Mouse (Mus musculus) limb, embryonic 14.5 days (tissue): ENCODE data around the gene H3f3b. TPM values are rescaled to one million over a fixed set of nuclear protein-coding genes. Genes with fewer than 3 reads are reported as not detected.

Experiments
- ATAC-seq: fragments of 200-750 bp; cut with Nextera tagmentation; 2 replicates; pipeline ENCODE4 v1.8.0; 2017; ENCODE audit warnings: low read depth, moderate number of reproducible peaks, moderate TSS enrichment; ENCODE audit not compliant: low FRiP score
- DNase-seq: peaks from one replicate; pipeline ENCODE4 v3.0.0-alpha.2; 2015; ENCODE audit warnings: low spot score
- H3K27ac ChIP-seq: fragments of 300-500 bp; sonication (generic); replicated peaks from 2 replicates; pipeline ENCODE4 v1.5.1; 2014; ENCODE audit warnings: low read depth, mild to moderate bottlenecking, low read length, moderate library complexity, mixed read lengths
- H3K27me3 ChIP-seq: fragments of 300-500 bp; sonication (generic); 2 replicates; pipeline ENCODE4 v1.6.1; 2014; ENCODE audit warnings: low read length, mixed read lengths; ENCODE audit not compliant: control insufficient read depth, insufficient read depth
- H3K36me3 ChIP-seq: fragments of 300-500 bp; sonication (generic); 2 replicates; pipeline ENCODE4 v1.6.1; 2014; ENCODE audit warnings: mild to moderate bottlenecking, low read length, moderate library complexity, mixed read lengths; ENCODE audit not compliant: control insufficient read depth, insufficient read depth
- H3K4me1 ChIP-seq: fragments of 300-500 bp; sonication (generic); 2 replicates; pipeline ENCODE4 v1.6.1; 2014; ENCODE audit warnings: antibody characterized with exemption, low read length, mixed read lengths; ENCODE audit not compliant: control insufficient read depth, insufficient read depth
- H3K4me2 ChIP-seq: fragments of 300-500 bp; sonication (generic); replicated peaks from 2 replicates; pipeline ENCODE4 v1.6.1; 2014; ENCODE audit warnings: low read depth, mild to moderate bottlenecking, low read length, moderate library complexity; ENCODE audit not compliant: severe bottlenecking
- H3K4me3 ChIP-seq: fragments of 300-500 bp; sonication (generic); replicated peaks from 2 replicates; pipeline ENCODE4 v1.5.1; 2014; ENCODE audit warnings: low read length
- H3K9ac ChIP-seq: fragments of 300-500 bp; sonication (generic); 2 replicates; pipeline ENCODE4 v1.6.1; 2014; ENCODE audit warnings: mild to moderate bottlenecking, low read depth, low read length, moderate library complexity; ENCODE audit not compliant: severe bottlenecking
- H3K9me3 ChIP-seq: fragments of 300-500 bp; sonication (generic); 2 replicates; pipeline ENCODE4 v1.6.1; 2016; ENCODE audit warnings: low read length; ENCODE audit not compliant: control insufficient read depth
- POLR2A ChIP-seq: fragments of 200-500 bp; IDR thresholded peaks from 2 replicates; pipeline ENCODE4 v1.8.0; 2012; ENCODE audit warnings: inconsistent platforms, mild to moderate bottlenecking, moderate library complexity, borderline replicate concordance; ENCODE audit not compliant: insufficient read depth, insufficient read length; ENCODE audit errors: extremely low read depth
- WGBS: fragments of 180-500 bp; shearing (Covaris S2); extraction: QIAGEN DNeasy Blood & Tissue Kit; methylation state at CpG from one replicate; pipeline ENCODE4 v1.1.7; 2014; 5-methylcytosine and 5-hydroxymethylcytosine counted together
- polyA plus RNA-seq, 2 experiments: library from polyadenylated mRNA; depleted of rRNA in 1 of 2; stranded (reverse) in 1 of 2; unstranded in 1 of 2; fragments of >200 nt; fragmentation: Nextera tagmentation in 1 of 2; extraction: Ambion mirVana in 1 of 2; gene quantifications; 2 replicates each; pipeline versions ENCODE4 v1.2.1 to v1.2.3; 2012 to 2014

H3f3b gene
- polyA plus RNA-seq, 2 experiments, result 951 to 1,919 TPM

- ATAC-seq, result no peak
Measured at GRCm38 (mm10) chr11:116008832-116009375, 18.9 kb downstream of the H3f3b start.

GRCm38 (mm10) chr11:116008411-116008810 is 19.4 kb downstream of the H3f3b start:
- Histone ChIP-seq H3K27ac (no peak overlapping the region), H3K27me3 (no peaks in the 10 kb centered on the region), H3K4me1 (peaks cover 23% of the 10 kb centered on the region), H3K4me2 (no peak overlapping the region), H3K4me3 (no peak overlapping the region), H3K36me3 (peaks cover 37% of the 10 kb centered on the region), H3K9me3 (no peaks in the 10 kb centered on the region), H3K9ac (no peak overlapping the region)
- no peak for DNase-seq
- 84% methylated on average over 11 of the region's 11 CpGs for WGBS
- no peak for ATAC-seq
- no peak for TF ChIP-seq POLR2A

More at GRCm38 (mm10) chr11:116008832-116009375, 18.9 kb downstream of the H3f3b start:
- no peak for DNase-seq
- H3K36me3 ChIP-seq, result peaks cover 37% of the 10 kb centered on the region
- no peak overlapping the region for H3K4me3 ChIP-seq
- no peak overlapping the region for H3K9ac ChIP-seq
- no peaks in the 10 kb centered on the region for H3K27me3 ChIP-seq
- H3K4me1 ChIP-seq, result peaks cover 23% of the 10 kb centered on the region
- H3K9me3 ChIP-seq, result no peaks in the 10 kb centered on the region
- H3K4me2 ChIP-seq, result no peak overlapping the region
- H3K27ac ChIP-seq, result no peak overlapping the region
- 82% methylated on average over 13 of the region's 13 CpGs for WGBS
- TF ChIP-seq POLR2A, result no peak

GRCm38 (mm10) chr11:116007095-116007850 is 20.5 kb downstream of the H3f3b start:
- no peak for TF ChIP-seq POLR2A
- Histone ChIP-seq H3K27me3 (no peaks in the 10 kb centered on the region), H3K4me1 (peaks cover 18% of the 10 kb centered on the region), H3K9ac (no peak overlapping the region), H3K4me3 (no peak overlapping the region), H3K9me3 (no peaks in the 10 kb centered on the region; the same call in 1 of the 2 replicates), H3K4me2 (no peak overlapping the region), H3K36me3 (peaks cover 37% of the 10 kb centered on the region), H3K27ac (no peak overlapping the region)
- WGBS, result 85% methylated on average over 25 of the region's 28 CpGs
- ATAC-seq (no peak), DNase-seq (no peak)

- H3K27ac ChIP-seq, result no peak overlapping the region
Measured at GRCm38 (mm10) chr11:116005701-116006419, 21.9 kb downstream of the H3f3b start.

More at GRCm38 (mm10) chr11:116005701-116006419, 21.9 kb downstream of the H3f3b start:
- Histone ChIP-seq H3K9ac (peak overlapping the region; percentile 62; the same call in 1 of the 2 replicates), H3K4me1 (peaks cover 8% of the 10 kb centered on the region; the same call in 1 of the 2 replicates), H3K9me3 (no peaks in the 10 kb centered on the region; the same call in 1 of the 2 replicates), H3K4me3 (peak overlapping the region; percentile 38; the same call in 1 of the 2 replicates), H3K27me3 (no peaks in the 10 kb centered on the region), H3K4me2 (peak overlapping the region; percentile 69), H3K36me3 (peaks cover 36% of the 10 kb centered on the region)
- ATAC-seq (no peak), DNase-seq (no peak)
- no peak for TF ChIP-seq POLR2A
- 65% methylated on average over 9 of the region's 9 CpGs for WGBS
